Mouse (Mus musculus): ENCODE measurements around the gene Mob4.
A peak's percentile ranks its signal among the peaks of the same experiment; 100 is the strongest.

Mob4 gene

GRCm38 (mm10) chr1:55130943-55131401 lies at the start of gene Mob4:
Gene Mob4, plus strand, starts transcription at chr1:55131231.
- TF ChIP-seq NANOG (IDR thresholded peaks at IDR 0.05; ENCODE audit: borderline replicate concordance, low read length) = no peak
- no peak for TF ChIP-seq CTCF (conservative IDR thresholded peaks at IDR 0.05; ENCODE audit: low read length)
- no peak for TF ChIP-seq POU5F1 (IDR thresholded peaks at IDR 0.05; ENCODE audit: borderline replicate concordance, low read length)
- H3K9me3 ChIP-seq (ENCODE audit: low read length) = no peaks in the 10 kb centered on the region
- H3K4me1 ChIP-seq (replicated peaks; ENCODE audit: low read depth, low read length) = peaks cover 61% of the 10 kb centered on the region
- H3K36me3 ChIP-seq (ENCODE audit: insufficient read depth, low read length) = no peaks in the 10 kb centered on the region
- H3K4me3 ChIP-seq (replicated peaks; ENCODE audit: low read length) = peak within 1 kb of the TSS; percentile 96
- no peaks in the 10 kb centered on the region for H3K27me3 ChIP-seq (ENCODE audit: insufficient read depth, low read length)

GRCm38 (mm10) chr1:55082106-55082505 lies 48.9 kb upstream of the Mob4 start:
- no peaks in the 10 kb centered on the region for H3K27me3 ChIP-seq (ENCODE audit: insufficient read depth, low read length)
- no peaks in the 10 kb centered on the region for H3K9me3 ChIP-seq (ENCODE audit: low read length)
- TF ChIP-seq CTCF (conservative IDR thresholded peaks at IDR 0.05; ENCODE audit: low read length) (0 out of 2 replicates have a peak, but pooled peaks have one; percentile 14), NANOG (IDR thresholded peaks at IDR 0.05; ENCODE audit: borderline replicate concordance, low read length) (no peak), POU5F1 (IDR thresholded peaks at IDR 0.05; ENCODE audit: borderline replicate concordance, low read length) (no peak)
- peaks cover 94% of the 10 kb centered on the region for H3K36me3 ChIP-seq (ENCODE audit: insufficient read depth, low read length)
- H3K4me1 ChIP-seq (replicated peaks; ENCODE audit: low read depth, low read length) = peaks cover 55% of the 10 kb centered on the region
- no peak overlapping the region; the same call in 1 of the 2 replicates for H3K4me3 ChIP-seq (replicated peaks; ENCODE audit: low read length)

GRCm38 (mm10) chr1:55085781-55086366 lies 45.2 kb upstream of the Mob4 start:
- TF ChIP-seq CTCF (conservative IDR thresholded peaks at IDR 0.05; ENCODE audit: low read length) (no peak), NANOG (IDR thresholded peaks at IDR 0.05; ENCODE audit: borderline replicate concordance, low read length) (no peak), POU5F1 (IDR thresholded peaks at IDR 0.05; ENCODE audit: borderline replicate concordance, low read length) (no peak)
- H3K4me3 ChIP-seq (replicated peaks; ENCODE audit: low read length) = peak overlapping the region; percentile 99
- peaks cover 81% of the 10 kb centered on the region for H3K36me3 ChIP-seq (ENCODE audit: insufficient read depth, low read length)
- H3K27me3 ChIP-seq (ENCODE audit: insufficient read depth, low read length) = no peaks in the 10 kb centered on the region
- H3K4me1 ChIP-seq (replicated peaks; ENCODE audit: low read depth, low read length) = peaks cover 62% of the 10 kb centered on the region
- H3K9me3 ChIP-seq (ENCODE audit: low read length) = no peaks in the 10 kb centered on the region

- peak overlapping the region; percentile 99 for H3K4me3 ChIP-seq (replicated peaks; ENCODE audit: low read length)
- no peaks in the 10 kb centered on the region for H3K9me3 ChIP-seq (ENCODE audit: low read length)
- TF ChIP-seq POU5F1 (IDR thresholded peaks at IDR 0.05; ENCODE audit: borderline replicate concordance, low read length) = no peak
- no peaks in the 10 kb centered on the region for H3K27me3 ChIP-seq (ENCODE audit: insufficient read depth, low read length)
- H3K36me3 ChIP-seq (ENCODE audit: insufficient read depth, low read length) = peaks cover 81% of the 10 kb centered on the region
- H3K4me1 ChIP-seq (replicated peaks; ENCODE audit: low read depth, low read length) = peaks cover 68% of the 10 kb centered on the region
Measured at GRCm38 (mm10) chr1:55086868-55087400, 44.1 kb upstream of the Mob4 start.

- peaks cover 81% of the 10 kb centered on the region for H3K36me3 ChIP-seq (ENCODE audit: insufficient read depth, low read length)
- H3K27me3 ChIP-seq (ENCODE audit: insufficient read depth, low read length) = no peaks in the 10 kb centered on the region
- H3K4me1 ChIP-seq (replicated peaks; ENCODE audit: low read depth, low read length) = peaks cover 66% of the 10 kb centered on the region
- no peaks in the 10 kb centered on the region for H3K9me3 ChIP-seq (ENCODE audit: low read length)
- peak overlapping the region; percentile 99 for H3K4me3 ChIP-seq (replicated peaks; ENCODE audit: low read length)
- TF ChIP-seq POU5F1 (IDR thresholded peaks at IDR 0.05; ENCODE audit: borderline replicate concordance, low read length) = no peak
- no peak for TF ChIP-seq NANOG (IDR thresholded peaks at IDR 0.05; ENCODE audit: borderline replicate concordance, low read length)
- TF ChIP-seq CTCF (conservative IDR thresholded peaks at IDR 0.05; ENCODE audit: low read length) = no peak
Measured at GRCm38 (mm10) chr1:55087401-55087904, 43.6 kb upstream of the Mob4 start.

GRCm38 (mm10) chr1:55087932-55088610 lies 43.0 kb upstream of the Mob4 start, which contains the start of the genes Hspe1 and Hspd1:
Gene Hspe1, plus strand, starts transcription at chr1:55088132.
Gene Hspd1, minus strand, starts transcription at chr1:55088243.
- H3K4me3 ChIP-seq (replicated peaks; ENCODE audit: low read length) = peak within 1 kb of the TSS; percentile 99
- TF ChIP-seq CTCF (conservative IDR thresholded peaks at IDR 0.05; ENCODE audit: low read length) (no peak), POU5F1 (IDR thresholded peaks at IDR 0.05; ENCODE audit: borderline replicate concordance, low read length) (no peak), NANOG (IDR thresholded peaks at IDR 0.05; ENCODE audit: borderline replicate concordance, low read length) (no peak)
- H3K36me3 ChIP-seq (ENCODE audit: insufficient read depth, low read length) = peaks cover 81% of the 10 kb centered on the region
- no peaks in the 10 kb centered on the region for H3K9me3 ChIP-seq (ENCODE audit: low read length)
- no peaks in the 10 kb centered on the region for H3K27me3 ChIP-seq (ENCODE audit: insufficient read depth, low read length)
- H3K4me1 ChIP-seq (replicated peaks; ENCODE audit: low read depth, low read length) = peaks cover 62% of the 10 kb centered on the region

GRCm38 (mm10) chr1:55088611-55089497 lies 42.2 kb upstream of the Mob4 start:
- peaks cover 81% of the 10 kb centered on the region for H3K36me3 ChIP-seq (ENCODE audit: insufficient read depth, low read length)
- peaks cover 62% of the 10 kb centered on the region for H3K4me1 ChIP-seq (replicated peaks; ENCODE audit: low read depth, low read length)
- TF ChIP-seq NANOG (IDR thresholded peaks at IDR 0.05; ENCODE audit: borderline replicate concordance, low read length) (no peak), CTCF (conservative IDR thresholded peaks at IDR 0.05; ENCODE audit: low read length) (no peak)
- H3K27me3 ChIP-seq (ENCODE audit: insufficient read depth, low read length) = no peaks in the 10 kb centered on the region
- H3K4me3 ChIP-seq (replicated peaks; ENCODE audit: low read length) = peak overlapping the region; percentile 99
- H3K9me3 ChIP-seq (ENCODE audit: low read length) = no peaks in the 10 kb centered on the region

Measured in E14TG2a.4 (cell line).